Mouse (Mus musculus) embryonic facial prominence, embryonic 13.5 days (tissue): ENCODE results near the gene Pcsk2. TPM values are rescaled to one million over a fixed set of nuclear protein-coding genes. Genes with fewer than 3 reads are reported as not detected.
A peak's percentile ranks its signal among the peaks of the same experiment; 100 is the strongest.

Source experiments
- ATAC-seq: fragments of 200-750 bp; cut with Nextera tagmentation; 2 replicates; pipeline ENCODE4 v1.8.0; 2017; ENCODE audit warnings: low read depth; ENCODE audit not compliant: insufficient number of reproducible peaks, insufficient read depth, low FRiP score, low TSS enrichment
- H3K27ac ChIP-seq: fragments of 300-500 bp; sonication (generic); 2 replicates; pipeline ENCODE4 v1.5.1; 2015; ENCODE audit warnings: moderate library complexity, mild to moderate bottlenecking, inconsistent platforms
- H3K27me3 ChIP-seq: fragments of 300-500 bp; sonication (generic); 2 replicates; pipeline ENCODE4 v1.6.1; 2015; ENCODE audit warnings: mild to moderate bottlenecking, inconsistent platforms
- H3K36me3 ChIP-seq: fragments of 300-500 bp; sonication (generic); 2 replicates; pipeline ENCODE4 v1.6.1; 2015; ENCODE audit warnings: mild to moderate bottlenecking, inconsistent platforms
- H3K4me1 ChIP-seq: fragments of 300-500 bp; sonication (generic); 2 replicates; pipeline ENCODE4 v1.6.1; 2015; ENCODE audit warnings: inconsistent platforms
- H3K4me2 ChIP-seq: fragments of 300-500 bp; sonication (generic); 2 replicates; pipeline ENCODE4 v1.6.1; 2015; ENCODE audit warnings: moderate library complexity, mild to moderate bottlenecking, inconsistent platforms
- H3K4me3 ChIP-seq: fragments of 300-500 bp; sonication (generic); 2 replicates; pipeline ENCODE4 v1.5.1; 2015; ENCODE audit warnings: mild to moderate bottlenecking, inconsistent platforms
- H3K9ac ChIP-seq: fragments of 300-500 bp; sonication (generic); 2 replicates; pipeline ENCODE4 v1.6.1; 2015; ENCODE audit warnings: mild to moderate bottlenecking, inconsistent platforms
- H3K9me3 ChIP-seq: fragments of 300-500 bp; sonication (generic); 2 replicates; pipeline ENCODE4 v1.6.1; 2016; ENCODE audit warnings: inconsistent platforms
- WGBS: fragments of 180-500 bp; shearing (Covaris S2); methylation state at CpG from one replicate; pipeline ENCODE4 v1.1.7; 2015; ENCODE audit warnings: mixed read lengths; 5-methylcytosine and 5-hydroxymethylcytosine counted together
- polyA plus RNA-seq: library from polyadenylated mRNA; unstranded; fragments of >200 nt; fragmentation: Nextera tagmentation; extraction: Ambion mirVana; gene quantifications from 2 replicates; pipeline ENCODE4 v1.2.1, GENCODE M21; 2015

The Pcsk2 gene
- polyA plus RNA-seq, 1 experiment from 2014 or later: 1.1 TPM

DNA sequence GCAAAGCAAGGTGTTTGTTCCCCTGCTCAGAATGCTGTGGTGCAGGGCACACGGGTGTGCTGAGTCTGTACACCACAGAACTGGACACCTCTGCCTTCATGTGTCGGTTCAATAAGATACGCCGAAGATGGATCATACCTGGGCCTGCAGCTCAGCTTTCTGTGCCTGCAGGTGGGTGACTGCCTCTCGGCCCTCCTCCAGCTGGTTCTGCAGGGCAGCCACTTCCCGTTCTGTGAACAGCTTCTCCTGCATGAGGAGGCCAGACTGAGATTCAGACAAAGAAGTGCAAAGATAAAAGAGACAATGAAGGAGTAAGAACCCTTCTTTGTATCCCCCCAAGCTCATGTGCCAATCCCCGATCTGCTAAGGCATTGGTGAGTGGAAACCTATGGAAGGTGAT is 295.6 kb downstream of the Pcsk2 start:
- no peak overlapping the region for H3K27ac ChIP-seq
- H3K4me2 ChIP-seq: no peak overlapping the region
- H3K27me3 ChIP-seq: no peaks in the 10 kb centered on the region
- H3K4me3 ChIP-seq: no peak overlapping the region
- no peak for ATAC-seq
- peaks cover 8% of the 10 kb centered on the region for H3K4me1 ChIP-seq
- H3K9ac ChIP-seq: no peak overlapping the region
- H3K9me3 ChIP-seq: no peaks in the 10 kb centered on the region
- 79% methylated on average over 7 of the region's 7 CpGs for WGBS
- no peaks in the 10 kb centered on the region for H3K36me3 ChIP-seq

DNA sequence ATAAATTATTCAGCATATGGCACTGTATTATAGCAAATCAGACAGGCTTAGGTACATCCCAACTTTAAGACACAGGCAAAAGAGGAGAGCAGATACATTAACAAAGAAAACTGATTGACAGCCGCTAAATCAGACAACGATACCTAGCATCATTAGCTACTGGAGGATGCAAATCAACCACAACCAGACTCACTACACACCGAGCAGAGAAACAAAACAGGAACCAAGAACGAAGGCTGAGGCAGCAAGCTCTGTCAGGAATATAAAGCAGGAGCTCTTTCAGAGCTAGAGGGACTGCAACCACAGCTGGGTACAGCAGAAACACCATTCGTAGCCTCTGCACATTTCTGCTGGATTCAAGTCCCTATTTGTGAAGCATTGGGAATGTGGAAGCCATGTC is 298.8 kb downstream of the Pcsk2 start:
- Histone ChIP-seq H3K36me3 (no peaks in the 10 kb centered on the region), H3K4me3 (no peak overlapping the region), H3K9ac (no peak overlapping the region), H3K4me1 (peaks cover 14% of the 10 kb centered on the region; the same call in 1 of the 2 replicates), H3K9me3 (no peaks in the 10 kb centered on the region), H3K27me3 (no peaks in the 10 kb centered on the region), H3K27ac (no peak overlapping the region), H3K4me2 (no peak overlapping the region)
- 81% methylated on average over 5 of the region's 5 CpGs for WGBS
- ATAC-seq: no peak

DNA sequence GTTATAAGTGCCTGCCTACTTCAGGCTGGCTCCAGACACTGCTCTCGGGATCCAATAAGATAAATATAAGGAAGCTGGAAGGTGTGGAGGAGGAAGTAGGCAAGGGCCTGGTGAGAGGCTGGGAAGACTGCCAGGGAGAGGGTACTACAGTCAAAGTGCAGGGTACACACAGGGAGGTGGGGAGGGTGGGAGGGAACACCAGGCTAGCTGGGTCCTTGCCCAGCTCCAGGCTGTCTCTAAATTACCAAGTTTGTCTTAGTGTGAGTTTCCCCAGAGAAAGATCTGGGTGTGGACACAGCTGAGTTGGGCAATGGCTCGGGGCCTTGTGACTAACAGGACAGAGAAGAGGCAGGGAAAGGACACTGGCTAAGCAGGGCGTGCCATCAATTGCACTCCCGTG is 300.8 kb downstream of the Pcsk2 start:
- Histone ChIP-seq H3K9me3 (no peaks in the 10 kb centered on the region), H3K4me2 (no peak overlapping the region), H3K4me3 (no peak overlapping the region), H3K27me3 (no peaks in the 10 kb centered on the region), H3K27ac (no peak overlapping the region), H3K9ac (no peak overlapping the region), H3K4me1 (peaks cover 10% of the 10 kb centered on the region; the same call in 1 of the 2 replicates), H3K36me3 (no peaks in the 10 kb centered on the region)
- ATAC-seq: no peak
- WGBS: 68% methylated on average over 4 of the region's 4 CpGs

GRCm38 (mm10) chr2:143847291-143847690 is 301.3 kb downstream of the Pcsk2 start:
- WGBS: 53% methylated on average over 3 of the region's 3 CpGs
- Histone ChIP-seq H3K9me3 (no peaks in the 10 kb centered on the region), H3K27me3 (no peaks in the 10 kb centered on the region), H3K4me3 (no peak overlapping the region), H3K9ac (no peak overlapping the region), H3K27ac (no peak overlapping the region), H3K4me2 (no peak overlapping the region), H3K4me1 (peaks cover 10% of the 10 kb centered on the region; the same call in 1 of the 2 replicates), H3K36me3 (no peaks in the 10 kb centered on the region)
- ATAC-seq: no peak

- H3K9ac ChIP-seq: no peak overlapping the region
- no peaks in the 10 kb centered on the region for H3K27me3 ChIP-seq
- peaks cover 10% of the 10 kb centered on the region; the same call in 1 of the 2 replicates for H3K4me1 ChIP-seq
- 82% methylated on average over 12 of the region's 12 CpGs for WGBS
- H3K36me3 ChIP-seq: no peaks in the 10 kb centered on the region
- ATAC-seq: no peak
- no peak overlapping the region for H3K4me3 ChIP-seq
- no peak overlapping the region for H3K4me2 ChIP-seq
- no peaks in the 10 kb centered on the region for H3K9me3 ChIP-seq
- no peak overlapping the region for H3K27ac ChIP-seq
Measured at GRCm38 (mm10) chr2:143851354-143852221, 305.6 kb downstream of the Pcsk2 start.

DNA sequence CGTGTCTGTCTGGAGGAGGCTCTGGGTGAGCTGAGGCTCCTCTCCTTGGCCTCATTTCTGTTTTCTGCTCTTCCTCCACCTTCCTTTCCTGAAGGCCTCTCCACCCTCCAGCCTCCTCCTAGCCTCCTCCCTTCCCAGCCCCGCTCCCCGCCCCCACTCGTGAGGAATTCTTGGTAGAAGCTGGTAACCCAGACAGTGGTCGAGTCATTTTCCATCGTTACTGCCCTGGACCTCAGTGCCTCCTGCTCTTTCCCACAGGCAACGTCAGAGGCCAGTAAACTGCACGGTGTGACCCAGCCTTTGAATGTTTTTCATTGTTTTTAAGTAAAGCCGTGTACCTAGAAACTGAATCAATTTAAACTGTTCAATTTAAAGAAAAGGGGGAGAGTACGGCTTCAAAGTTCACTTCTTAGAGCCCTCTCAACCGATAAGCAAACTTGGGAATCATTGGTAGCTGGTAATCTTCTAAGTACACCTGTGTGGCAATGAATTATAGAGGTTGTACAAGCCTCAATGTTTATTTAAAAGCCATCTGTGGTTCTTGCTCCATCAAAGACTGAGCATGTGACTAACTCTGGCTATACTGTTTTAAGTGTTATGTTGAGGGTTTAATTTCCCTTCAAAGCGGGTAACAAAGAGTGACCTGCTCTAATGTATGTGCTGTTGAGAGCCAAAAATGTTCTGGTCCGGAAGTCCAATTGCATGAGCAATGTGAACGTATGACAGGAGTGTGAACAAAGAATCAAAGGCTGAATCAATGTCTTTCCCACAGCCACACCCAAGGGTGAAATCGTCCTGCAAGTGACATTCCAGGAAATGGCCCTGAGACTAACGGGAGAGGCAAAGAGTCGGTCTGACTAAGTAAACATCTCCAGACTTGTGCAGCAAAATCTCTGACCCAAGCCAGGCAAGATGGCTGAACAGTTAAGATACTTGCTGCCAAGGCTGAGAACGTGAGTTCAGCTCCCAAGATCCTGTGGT is 306.6 kb downstream of the Pcsk2 start:
- Histone ChIP-seq H3K36me3 (no peaks in the 10 kb centered on the region), H3K4me3 (no peak overlapping the region), H3K9me3 (no peaks in the 10 kb centered on the region), H3K4me2 (no peak overlapping the region), H3K9ac (no peak overlapping the region), H3K27me3 (no peaks in the 10 kb centered on the region), H3K4me1 (peaks cover 3% of the 10 kb centered on the region; the same call in 1 of the 2 replicates), H3K27ac (no peak overlapping the region)
- ATAC-seq: no peak
- WGBS: 61% methylated on average over 18 of the region's 18 CpGs

DNA sequence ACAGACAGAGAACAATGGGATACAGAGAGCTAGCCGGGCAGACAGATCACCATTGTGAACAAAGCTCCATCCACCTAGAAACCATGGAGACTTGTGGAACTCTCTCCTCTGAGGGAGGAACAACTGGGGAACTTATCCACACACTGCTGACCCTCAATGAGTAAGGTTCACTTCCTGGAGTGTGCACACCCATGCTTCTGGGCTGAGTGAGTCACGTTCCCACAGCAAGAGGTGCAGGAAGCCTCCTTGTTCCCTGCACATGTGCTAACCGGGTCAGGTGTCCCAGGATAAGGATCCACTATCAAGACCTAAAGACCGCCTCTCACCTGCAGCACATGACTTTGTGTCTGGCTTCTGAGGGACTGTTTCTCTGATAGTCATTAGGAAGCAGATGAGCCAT is 307.5 kb downstream of the Pcsk2 start:
- H3K9ac ChIP-seq: no peak overlapping the region
- H3K4me3 ChIP-seq: no peak overlapping the region
- no peak overlapping the region for H3K27ac ChIP-seq
- WGBS: 76% methylated on average over 4 of the region's 4 CpGs
- H3K4me2 ChIP-seq: no peak overlapping the region
- no peaks in the 10 kb centered on the region for H3K4me1 ChIP-seq
- no peaks in the 10 kb centered on the region for H3K36me3 ChIP-seq
- no peak for ATAC-seq
- no peaks in the 10 kb centered on the region for H3K27me3 ChIP-seq
- no peaks in the 10 kb centered on the region for H3K9me3 ChIP-seq

DNA sequence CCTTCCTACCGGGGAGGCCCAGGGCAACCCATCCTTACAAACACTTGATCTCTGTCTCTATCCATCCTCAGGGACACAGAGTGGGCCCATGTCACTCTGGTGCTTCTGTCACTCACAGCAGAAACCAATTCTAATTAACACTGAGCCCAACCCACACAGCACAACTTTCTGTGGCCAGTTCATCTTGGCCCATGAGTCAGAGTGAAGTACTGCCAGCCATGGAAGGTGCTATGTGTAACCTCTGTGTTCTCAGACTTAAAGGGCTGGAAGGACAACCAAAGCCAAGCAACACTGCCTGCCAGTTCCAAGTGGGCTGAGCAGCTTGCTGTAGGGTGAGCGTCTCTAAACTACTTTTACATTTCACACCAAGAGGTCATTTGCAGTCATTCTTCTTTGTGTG is 313.2 kb downstream of the Pcsk2 start:
- H3K4me1 ChIP-seq: peaks cover 8% of the 10 kb centered on the region; the same call in 1 of the 2 replicates
- H3K4me3 ChIP-seq: no peak overlapping the region
- WGBS: 87% methylated on average over 2 of the region's 2 CpGs
- ATAC-seq: no peak
- H3K9me3 ChIP-seq: no peaks in the 10 kb centered on the region
- no peak overlapping the region for H3K9ac ChIP-seq
- peaks cover 5% of the 10 kb centered on the region; the same call in 1 of the 2 replicates for H3K27me3 ChIP-seq
- no peak overlapping the region for H3K4me2 ChIP-seq
- H3K27ac ChIP-seq: no peak overlapping the region
- H3K36me3 ChIP-seq: no peaks in the 10 kb centered on the region

DNA sequence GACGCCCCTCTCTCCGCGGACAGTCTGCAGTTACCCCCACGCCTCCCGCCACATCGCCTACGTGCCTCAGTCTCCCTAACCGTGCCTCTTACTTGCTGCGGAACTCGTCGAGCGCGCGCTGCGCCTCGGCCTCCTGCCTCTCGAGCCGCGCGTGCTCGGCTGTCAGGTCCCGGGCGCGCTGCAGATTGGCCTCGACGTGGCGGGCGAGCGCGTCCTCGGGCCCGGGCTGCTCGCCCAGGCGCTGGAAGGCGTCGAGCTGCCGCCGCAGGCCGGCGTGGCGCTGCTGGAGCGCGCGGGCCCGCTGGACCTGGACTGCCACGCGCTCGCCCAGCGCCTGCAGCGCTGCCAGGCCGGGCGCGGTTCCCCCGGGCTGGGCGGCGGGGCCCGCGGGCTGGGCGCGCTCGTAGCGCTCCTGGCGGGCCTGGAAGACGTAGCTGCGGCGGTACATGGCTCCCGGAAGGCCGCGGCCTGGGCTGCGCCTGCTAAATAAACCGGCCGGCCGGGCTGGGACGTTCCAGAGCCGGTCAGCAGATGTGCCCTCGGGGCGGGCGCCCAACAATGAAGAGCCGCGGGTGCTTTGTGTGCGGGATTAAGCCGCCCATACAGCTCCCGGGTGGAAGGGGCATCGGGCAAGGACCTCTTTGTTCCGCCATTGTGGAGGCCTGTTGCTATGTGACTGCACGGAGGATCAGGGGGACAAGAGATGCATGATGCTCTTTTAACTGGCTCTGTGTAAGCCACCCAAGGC is 316.7 kb downstream of the Pcsk2 start, which contains the start of gene Bfsp1:
Gene Bfsp1, minus strand, starts transcription at position 690 of the 748 bp plus-strand sequence.
- peak within 1 kb of the TSS; percentile 48 for H3K4me3 ChIP-seq
- H3K4me1 ChIP-seq: peaks cover 8% of the 10 kb centered on the region; the same call in 1 of the 2 replicates
- H3K27me3 ChIP-seq: peaks cover 5% of the 10 kb centered on the region; the same call in 1 of the 2 replicates
- H3K4me2 ChIP-seq: peak within 1 kb of the TSS; percentile 70
- peak; percentile 48; the same call in 1 of the 2 replicates for ATAC-seq
- WGBS: 3% methylated on average over 80 of the region's 86 CpGs
- peak within 1 kb of the TSS; percentile 29; the same call in 1 of the 2 replicates for H3K27ac ChIP-seq
- no peaks in the 10 kb centered on the region for H3K36me3 ChIP-seq
- H3K9me3 ChIP-seq: no peaks in the 10 kb centered on the region
- H3K9ac ChIP-seq: peak within 1 kb of the TSS; percentile 83

DNA sequence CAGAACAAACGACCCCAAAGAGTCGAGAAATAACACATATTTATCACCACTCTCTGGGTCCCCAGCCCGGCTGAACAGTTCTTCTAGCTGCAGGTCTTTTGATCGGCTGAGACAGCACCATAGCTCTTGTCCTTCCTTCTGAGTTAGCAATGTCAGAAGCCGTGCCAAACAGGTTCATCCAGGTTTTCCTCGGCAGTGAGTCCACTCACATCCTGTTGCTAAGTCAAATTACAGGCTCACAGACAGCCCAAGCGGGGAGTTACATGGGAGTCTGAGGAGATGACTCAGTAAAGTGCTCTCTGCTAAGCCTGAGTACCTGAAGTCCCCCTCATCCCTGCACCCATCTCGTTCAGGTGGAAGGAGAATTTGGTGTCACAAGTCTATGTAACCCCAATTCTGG is 318.6 kb downstream of the Pcsk2 start:
- Histone ChIP-seq H3K27me3 (peaks cover 5% of the 10 kb centered on the region; the same call in 1 of the 2 replicates), H3K4me1 (peaks cover 8% of the 10 kb centered on the region; the same call in 1 of the 2 replicates), H3K4me2 (no peak overlapping the region), H3K27ac (no peak overlapping the region), H3K9ac (no peak overlapping the region), H3K4me3 (no peak overlapping the region), H3K9me3 (no peaks in the 10 kb centered on the region), H3K36me3 (no peaks in the 10 kb centered on the region)
- 62% methylated on average over 8 of the region's 8 CpGs for WGBS
- no peak for ATAC-seq
